Mouse (Mus musculus): ENCODE data around the gene Mepce. TPM values are rescaled to one million over a fixed set of nuclear protein-coding genes. Genes with fewer than 3 reads are reported as not detected.
"Not testable (repeated sequence)": the region's sequence is repeated elsewhere in the genome, so short reads cannot be mapped to it uniquely, and the experiment has no call there.

Mepce gene
- polyA plus RNA-seq, 1 experiment: 33.9 TPM

DNA sequence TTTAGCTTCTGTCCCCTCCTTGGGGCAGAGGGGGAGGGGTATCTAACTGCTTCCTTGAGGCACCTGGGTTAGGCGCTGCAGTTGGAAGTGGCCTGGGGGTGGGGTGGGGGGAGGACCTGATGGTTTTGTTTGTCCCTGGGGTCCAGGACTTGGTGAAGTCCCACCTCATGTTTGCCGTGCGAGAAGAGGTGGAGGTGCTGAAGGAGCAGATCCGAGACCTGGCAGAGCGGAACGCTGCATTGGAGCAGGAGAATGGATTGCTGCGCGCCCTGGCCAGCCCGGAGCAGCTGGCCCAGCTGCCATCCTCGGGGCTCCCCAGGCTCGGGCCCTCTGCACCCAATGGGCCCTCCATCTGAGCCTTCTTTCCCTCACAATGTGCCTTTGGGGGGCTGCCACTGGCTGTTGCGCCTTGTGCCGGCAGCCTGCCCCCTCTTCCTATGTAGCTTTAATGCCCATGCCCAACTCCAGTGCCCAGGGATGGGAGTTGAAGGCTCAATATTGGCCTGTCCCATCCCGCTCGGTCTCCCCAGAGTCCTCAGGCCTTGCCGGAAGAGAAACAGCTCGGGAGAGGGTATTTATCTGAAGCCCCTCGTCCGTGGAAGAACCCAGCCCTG is 28.4 kb downstream of the Mepce start:
- DNase-seq (ENCODE audit: low spot score): no peak

DNA sequence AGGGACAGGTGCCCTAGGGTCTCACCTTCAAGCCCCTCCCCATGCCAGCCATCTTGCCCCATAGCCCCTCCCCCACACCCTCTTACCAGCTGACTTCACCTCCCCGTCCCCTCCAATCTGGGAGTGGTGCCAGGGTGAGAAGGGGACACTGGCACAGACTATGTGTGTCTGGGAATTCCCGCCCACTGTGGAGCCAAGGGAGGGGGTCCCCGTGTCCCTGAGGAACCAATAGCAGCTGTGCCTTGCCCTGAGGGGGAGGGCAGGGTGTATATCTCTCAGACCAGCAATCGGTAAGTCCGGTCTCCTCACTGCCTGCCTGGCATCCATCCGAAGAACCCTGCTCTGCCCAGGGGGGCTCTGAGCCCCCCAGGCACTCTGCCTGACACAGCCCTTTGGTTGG is 29.6 kb downstream of the Mepce start:
- DNase-seq (ENCODE audit: low spot score): no peak

DNA sequence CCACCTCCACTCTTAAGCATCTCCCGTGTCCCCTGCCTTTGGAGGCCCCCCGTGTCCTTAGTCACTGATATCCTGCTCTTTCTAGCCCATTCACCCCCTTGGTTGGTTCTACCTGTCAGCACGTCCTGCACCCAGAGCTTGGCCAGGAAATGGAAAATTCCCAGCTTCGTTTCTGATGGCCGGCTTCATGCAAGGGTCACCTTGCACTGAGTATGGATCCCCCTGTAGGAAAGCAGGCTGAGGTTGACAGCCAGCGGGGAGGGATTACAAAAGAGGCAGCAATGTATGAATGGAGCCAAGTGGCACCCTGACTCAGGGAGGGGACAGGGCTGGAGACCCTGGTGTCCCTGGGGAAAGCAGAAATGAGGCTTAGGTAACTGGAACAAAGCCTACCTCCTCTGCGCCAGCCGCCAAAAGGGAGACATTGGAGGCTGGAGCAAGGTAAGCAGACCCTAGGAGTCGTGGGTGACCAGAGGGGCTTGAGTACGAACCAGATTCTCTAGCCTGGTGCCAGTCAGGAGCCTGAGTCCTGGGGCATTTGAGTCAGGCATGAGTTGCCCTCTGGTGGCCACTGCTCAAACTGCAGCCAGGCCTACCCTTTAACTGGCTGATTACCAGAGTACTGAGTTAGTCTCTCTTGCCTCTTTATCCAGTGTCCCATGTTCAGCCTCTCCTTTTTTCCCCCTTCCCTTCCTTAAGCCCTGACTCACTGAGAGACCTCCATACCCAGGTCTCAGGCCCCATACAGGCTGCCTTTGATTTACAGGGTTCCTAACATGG is 30.4 kb downstream of the Mepce start:
- peak; percentile 58 for DNase-seq (ENCODE audit: low spot score)

DNA sequence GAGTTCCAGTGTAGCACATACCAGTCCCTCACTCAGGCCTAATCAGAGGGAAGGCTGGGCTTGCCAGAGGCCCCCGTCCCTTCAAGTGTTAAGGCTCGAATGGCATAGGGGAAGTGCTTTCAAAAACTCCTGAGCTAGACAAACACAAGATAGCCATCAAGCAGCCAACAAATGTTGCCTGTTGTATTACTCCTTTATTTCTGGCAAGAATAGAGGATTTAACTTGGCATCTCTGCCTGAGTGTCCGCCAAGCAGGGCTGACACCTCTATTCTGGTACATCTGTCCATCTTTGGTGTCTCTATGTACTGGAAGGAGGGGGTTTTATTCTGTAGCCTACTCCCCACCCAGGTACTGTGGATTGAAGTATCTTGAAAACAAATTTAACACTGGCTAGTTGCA is 31.3 kb downstream of the Mepce start:
- DNase-seq (ENCODE audit: low spot score): no peak

DNA sequence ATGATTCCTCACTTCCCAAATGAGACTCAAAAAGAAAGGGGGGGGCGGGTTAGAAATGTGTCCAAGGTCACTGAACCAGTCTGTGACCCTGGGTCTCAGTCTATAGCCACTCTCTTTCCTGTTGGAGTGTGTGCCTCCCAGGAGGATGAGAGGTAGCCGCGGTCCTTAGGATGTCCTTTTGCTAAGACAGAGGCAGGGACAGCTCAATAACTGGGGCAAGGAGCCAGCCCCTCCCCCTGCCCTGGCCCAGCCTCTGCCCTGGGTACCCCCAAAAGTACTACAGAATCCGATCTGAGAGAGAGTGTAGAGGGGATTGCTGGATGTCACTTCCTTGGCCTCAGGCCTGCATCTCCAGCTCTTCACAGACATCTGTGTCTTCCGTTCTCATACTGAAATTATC is 32.0 kb downstream of the Mepce start:
- no peak for DNase-seq (ENCODE audit: low spot score)

DNA sequence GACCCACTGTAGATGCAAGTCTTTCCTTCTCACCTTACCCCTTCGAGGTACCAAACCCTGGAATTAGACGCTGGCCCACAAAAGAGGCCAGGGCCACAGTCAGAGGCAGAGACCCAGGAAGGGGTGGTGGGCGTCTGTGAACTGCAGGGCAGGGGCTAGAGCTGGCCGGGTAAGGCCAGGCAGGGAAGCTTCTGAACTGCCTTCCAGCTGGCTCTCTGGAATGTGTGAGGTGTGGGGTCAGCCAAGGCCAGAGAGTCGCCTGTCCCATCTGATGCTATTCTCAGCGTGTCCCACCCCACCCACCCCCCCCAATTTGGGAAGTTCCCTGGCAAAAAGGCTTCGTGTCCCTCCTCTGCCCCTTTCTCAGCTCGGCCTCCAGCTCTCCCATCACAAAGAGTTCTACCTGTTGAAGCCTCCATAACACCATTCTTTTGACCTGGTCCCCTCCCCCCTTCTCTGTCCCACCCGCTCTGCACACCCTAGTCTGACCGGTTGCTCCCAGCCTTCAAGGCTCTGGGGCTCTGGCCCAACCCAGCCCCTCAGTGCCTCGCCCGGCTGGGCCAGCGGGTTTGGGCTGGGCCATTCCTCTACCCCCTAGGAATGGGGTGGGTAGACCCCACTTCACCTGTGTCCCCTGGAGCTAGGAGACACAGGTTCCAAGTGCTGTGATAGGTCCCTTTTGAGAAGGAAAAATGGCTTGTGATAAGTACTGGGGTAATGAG is 34.2 kb downstream of the Mepce start:
- DNase-seq (ENCODE audit: low spot score): no peak

DNA sequence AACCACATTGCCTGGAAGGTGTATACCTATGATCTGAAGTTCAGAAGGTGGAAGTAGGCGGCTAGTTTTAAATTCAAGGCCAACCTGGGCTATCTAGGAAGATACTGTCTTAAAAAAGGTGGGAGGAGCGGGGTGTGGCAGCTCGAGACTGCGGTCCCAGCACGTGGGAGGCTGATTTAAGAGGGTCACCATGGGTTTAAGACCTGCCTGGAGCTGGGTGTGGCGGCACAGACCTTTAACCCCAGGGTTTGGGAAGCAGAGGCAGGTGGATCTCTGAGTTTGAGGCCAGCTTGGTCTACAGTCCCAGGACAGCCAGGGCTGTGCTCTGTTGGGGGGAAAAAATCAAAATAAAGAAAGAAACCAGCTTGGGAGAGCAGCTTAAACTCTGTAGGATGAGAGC is 35.5 kb downstream of the Mepce start:
- DNase-seq (ENCODE audit: low spot score): no peak

DNA sequence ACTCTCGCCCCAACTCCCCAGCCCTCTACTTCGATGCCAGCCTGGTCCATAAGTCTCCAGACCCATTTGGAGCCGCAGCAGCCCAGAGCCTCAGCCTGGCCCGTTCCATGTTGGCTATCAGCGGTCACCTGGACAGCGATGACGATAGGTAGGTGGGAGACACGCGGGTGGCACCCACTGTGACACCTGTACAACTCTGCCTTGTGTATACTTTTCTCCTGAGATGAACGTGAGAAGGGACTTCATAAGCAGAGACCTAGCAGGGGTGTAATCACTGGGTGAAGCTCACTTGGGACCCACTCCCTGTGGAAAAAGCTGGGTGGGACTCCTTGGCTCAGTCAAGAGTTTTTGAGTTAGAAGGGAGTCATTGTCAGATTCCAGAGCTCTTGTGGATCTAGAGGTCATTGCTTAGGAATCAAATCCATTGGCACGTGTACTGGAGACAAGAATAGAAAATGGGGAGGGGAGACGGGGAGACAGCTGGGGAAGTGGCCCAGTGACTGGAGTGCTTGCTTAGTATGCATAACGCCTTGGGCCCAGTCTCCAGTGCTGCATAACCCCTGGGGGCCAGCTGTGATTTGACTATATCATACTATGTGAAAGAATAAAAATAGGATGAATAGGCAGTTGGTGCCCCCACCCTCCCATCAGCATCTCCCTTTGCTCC is 36.1 kb downstream of the Mepce start:
- no peak for DNase-seq (ENCODE audit: low spot score)

DNA sequence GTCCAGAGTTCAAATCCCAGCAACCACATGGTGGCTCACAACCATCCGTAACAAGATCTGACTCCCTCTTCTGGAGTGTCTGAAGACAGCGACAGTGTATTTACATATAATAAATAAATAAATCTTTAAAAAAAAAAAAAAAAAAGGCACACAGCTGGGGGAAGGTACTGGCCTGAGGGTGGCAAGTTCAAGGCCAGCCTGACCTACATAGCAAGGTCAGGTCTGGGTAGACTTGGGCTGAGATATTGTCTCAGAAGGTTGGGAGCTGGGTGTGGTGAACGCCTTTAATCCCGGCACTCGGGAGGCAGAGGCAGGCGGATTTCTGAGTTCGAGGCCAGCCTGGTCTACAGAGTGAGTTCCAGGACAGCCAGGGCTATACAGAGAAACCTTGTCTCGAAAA is 37.2 kb downstream of the Mepce start:
- not testable (repeated sequence) for DNase-seq (ENCODE audit: low spot score)

DNA sequence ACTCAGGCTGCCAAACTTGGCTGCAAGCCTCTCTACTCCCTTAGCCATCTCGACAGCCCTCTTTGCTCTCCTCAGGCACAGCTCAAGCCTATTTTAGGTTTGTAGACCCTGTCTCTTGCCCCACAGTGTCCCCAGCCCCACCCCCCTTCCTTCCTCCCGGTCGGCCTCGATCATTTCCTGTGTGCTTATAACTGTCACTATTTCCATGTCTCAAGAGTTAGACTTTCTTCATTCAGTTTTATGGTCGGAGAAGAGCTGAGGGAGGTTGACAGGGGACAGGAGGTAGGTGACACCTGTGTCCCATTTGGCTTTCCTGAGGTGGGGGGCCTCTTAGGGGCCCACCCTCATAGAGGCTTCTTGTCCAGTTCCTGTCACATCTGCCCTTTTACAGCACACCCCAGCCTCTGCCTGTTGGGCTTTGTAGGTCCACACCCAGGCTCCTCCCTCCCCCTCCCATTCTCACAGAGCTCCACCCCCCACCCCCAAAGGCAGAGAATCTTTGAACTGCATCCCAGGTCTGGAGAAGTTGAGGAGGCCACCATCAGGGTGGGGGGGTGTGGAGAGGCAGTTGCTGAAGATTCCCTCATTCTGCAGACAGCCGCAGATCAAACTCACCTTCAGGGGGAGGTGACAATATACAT is 38.1 kb downstream of the Mepce start:
- DNase-seq (ENCODE audit: low spot score): no peak

DNA sequence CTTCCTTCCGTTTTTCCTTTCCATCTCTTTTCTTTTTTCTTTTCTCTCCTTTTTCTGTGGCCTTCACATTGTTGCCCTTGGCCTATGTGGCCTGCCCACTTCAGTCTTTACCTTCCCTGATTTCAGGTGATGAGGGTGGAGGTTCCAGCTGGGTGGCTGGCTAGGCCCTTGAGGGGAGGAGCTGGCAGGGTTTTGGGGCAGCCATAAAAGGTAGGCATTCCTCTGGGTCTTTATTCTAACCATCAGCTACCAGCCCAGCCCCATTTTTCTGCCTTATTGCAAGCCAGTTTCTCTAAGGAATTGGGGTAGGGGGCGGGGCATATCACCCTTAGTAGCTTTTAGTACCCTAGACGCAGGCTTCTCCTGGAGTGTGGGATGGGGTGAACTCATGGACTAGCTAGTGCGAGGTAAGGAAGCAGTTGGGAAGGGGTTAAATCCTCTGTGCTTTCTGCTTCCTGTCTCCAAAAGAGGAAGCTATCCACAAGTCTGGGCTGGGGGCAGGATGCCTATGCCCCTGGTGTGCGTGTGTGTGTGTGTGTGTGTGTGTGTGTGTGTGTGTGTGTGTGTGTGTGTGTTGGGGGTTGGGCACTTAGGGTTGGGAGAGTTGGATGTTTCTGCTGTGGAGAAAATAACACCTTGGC is 39.2 kb downstream of the Mepce start:
- no peak for DNase-seq (ENCODE audit: low spot score)

DNA sequence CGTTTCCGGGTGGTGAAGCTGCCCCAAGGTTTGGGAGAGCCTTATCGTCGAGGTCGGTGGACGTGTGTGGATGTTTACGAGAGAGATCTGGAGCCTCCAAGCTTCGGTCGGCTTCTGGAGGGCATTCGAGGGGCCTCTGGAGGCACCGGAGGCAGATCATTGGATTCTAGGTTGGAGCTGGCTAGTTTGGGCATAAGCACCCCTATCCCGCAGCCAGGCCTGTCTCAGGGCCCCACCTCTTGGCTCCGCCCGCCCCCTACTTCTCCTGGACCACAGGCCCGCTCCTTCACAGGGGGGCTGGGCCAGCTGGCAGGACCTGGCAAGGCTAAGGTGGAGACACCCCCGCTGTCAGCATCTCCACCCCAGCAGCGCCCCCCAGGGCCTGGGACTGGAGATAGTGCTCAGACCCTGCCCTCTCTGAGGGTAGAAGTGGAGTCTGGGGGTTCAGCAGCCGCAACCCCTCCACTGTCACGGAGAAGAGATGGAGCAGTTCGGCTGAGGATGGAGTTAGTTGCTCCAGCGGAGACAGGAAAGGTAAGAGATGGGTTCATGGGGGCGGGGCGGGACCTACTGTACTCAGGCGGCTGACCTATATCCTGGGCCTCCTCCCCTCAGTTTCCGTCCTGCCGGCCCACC is 40.0 kb downstream of the Mepce start:
- DNase-seq (ENCODE audit: low spot score): peak; percentile 56

DNA sequence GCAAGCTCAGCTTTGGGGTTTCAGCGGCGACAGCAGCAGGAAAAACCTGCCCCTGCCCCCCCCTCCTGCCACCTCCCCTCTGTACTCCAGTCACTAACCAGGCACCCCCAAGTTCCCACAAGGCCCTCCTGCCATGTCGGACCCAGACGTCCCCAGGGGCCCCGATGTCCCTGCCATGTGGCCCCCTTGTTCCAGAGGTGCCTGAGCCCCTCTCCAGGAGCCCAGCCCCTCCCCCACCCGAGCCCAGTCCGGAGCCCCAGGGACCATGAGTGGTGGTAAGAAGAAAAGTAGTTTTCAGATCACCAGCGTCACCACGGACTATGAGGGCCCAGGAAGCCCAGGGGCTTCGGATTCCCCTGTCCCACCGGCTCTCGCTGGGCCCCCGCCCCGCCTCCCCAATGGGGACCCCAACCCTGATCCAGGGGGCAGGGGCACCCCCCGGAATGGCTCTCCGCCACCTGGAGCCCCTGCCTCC is 40.6 kb downstream of the Mepce start:
- no peak for DNase-seq (ENCODE audit: low spot score)

DNA sequence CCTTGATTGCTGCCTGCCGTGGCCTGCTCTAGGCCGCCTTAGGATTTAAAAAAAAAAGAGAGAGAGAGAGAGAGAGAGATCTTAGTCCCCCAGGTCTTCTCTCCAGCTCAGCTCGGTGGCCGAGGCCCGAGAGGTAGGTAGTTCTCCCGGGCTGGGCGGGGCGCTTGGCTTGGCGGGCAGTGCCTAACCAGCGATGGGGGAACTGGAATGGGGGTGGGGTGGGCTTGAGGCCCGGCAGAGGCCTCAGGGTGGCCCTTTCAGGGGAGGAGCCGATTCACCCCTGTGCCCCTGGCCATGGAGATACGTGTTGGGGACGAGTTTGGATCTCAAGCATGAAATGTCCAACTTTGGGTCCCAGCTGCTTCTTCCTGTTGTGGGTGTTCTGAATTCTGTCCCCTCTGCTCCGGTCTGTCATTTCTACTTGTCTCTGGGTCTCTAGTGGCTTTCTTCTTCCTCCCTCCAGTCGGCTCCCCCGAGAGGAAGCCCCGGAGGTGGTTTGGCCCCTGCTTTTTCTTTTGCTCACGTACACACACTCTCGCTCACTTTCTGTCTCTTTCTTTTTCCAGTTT is 41.1 kb downstream of the Mepce start:
- peak; percentile 60 for DNase-seq (ENCODE audit: low spot score)

DNA sequence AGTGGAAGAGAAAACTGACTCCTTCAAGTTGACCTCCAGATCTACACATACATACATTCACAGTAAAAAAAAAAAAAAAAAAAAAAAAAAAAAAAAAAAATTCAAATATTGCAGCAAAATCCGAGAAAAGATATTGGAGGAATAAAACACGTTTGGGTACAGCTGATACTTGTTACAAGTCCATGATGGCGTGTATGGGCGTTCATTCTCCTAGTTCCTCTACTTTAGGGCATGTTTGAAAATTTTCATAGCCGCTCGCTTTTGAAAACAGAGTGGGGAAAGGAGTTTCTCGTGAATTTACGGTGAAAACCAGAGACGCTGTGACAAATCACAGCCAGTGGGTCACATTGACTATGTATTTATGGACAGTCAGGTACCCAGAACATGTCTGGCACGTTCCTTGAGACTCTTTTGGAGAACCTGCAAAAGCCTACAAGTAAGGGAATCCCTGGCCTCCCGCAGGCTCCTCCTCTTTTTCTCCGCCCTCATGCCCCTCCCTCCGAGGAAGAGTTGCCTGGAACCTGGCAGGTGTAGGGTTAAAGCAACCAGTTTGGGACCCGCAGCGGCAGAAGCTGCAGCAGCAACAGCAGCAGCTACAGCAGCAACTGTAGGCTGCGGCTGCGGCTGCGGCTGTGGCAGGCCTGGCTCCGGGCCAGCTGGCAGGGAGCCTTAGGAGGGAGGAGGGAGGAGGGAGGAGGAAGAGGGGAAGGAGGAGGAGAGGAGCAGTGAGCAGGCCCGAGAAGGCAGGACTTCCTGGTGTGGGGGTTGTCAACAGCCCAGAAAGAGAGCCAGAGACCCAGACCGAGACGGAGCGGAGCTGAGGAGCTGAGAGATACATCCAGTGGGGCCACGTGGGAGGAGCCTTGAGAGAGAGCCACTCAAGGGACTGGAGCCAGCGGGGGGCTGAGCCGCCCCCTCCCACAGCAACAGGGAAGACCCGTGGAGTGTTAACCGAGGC is 42.0 kb downstream of the Mepce start, which contains the start of gene Tsc22d4:
TSS of gene Tsc22d4 (plus strand) at position 517 of the 958 bp plus-strand sequence.
- peak; percentile 96 for DNase-seq (ENCODE audit: low spot score)

DNA sequence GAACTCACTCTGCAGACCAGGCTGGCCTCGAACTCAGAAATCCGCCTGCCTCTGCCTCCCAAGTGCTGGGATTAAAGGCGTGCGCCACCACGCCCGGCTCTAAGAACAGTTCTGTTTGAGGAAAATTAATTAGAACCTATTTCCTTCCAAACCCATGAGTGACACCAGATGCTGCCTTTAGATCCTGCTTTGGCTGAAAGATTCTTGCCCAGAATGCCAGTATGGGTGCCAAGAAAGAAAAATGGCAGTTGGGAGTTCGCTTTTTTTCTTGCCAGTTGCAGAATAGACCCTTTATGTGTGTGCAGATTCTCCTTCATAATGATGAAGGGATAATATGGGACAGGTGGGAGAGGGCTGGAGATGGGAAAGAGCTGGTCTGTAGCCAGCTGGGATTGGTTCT is 43.3 kb downstream of the Mepce start:
- no peak for DNase-seq (ENCODE audit: low spot score)

DNA sequence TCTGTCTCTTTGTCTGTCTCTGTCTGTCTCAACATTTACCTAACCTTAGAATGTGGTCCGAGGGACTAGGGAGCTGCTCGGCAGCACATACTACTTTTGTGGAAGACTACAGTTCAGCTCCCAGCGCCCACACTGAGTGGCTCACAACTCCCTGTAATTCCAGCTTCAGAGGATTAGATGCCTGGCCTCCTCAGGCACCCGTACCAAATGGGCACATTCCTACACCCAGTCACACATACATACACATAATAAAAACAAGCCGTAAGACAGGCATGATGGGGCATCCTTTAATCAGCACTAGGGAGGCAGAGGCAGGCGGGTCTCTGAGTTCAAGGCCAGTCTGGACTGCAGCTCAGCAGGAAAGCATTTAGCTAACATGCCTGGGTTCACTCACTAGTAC is 44.6 kb downstream of the Mepce start:
- no peak for DNase-seq (ENCODE audit: low spot score)

DNA sequence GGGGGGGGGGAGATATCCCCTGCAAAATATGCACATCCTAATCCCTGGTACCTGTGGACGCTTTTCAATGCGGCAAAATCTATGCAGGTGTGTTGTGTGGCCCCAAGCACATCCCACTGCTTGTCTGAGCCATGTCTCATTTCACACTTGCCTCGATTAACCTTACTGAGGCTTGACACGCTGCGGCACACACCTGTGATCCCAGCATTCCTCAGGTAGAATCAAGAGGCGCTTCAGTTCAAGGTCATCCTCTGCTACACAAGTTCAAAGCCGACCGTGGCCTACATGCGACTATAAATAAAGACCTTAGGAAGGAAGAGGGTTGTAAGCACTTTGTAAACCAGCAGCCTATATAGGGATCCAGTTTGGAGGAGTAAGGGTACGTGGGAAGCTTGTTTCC is 45.4 kb downstream of the Mepce start:
- no peak for DNase-seq (ENCODE audit: low spot score)
